Mouse (Mus musculus): ENCODE results near the gene Hhat. TPM values are rescaled to one million over a fixed set of nuclear protein-coding genes. Genes with fewer than 3 reads are reported as not detected.

Hhat gene
- total and polyA plus RNA-seq, 3 experiments = 0.39 to 1.0 TPM; not detected in 1

- Histone ChIP-seq H3K27me3 (ENCODE audit: control insufficient read depth in 1 of 2, insufficient read depth in 2 of 2, low read length in 2 of 2) (no peaks in the 10 kb centered on the region; a peak in 1 of 4 replicates), H3K9ac (ENCODE audit: control insufficient read depth, low read depth, low read length, poor library complexity, severe bottlenecking) (no peak overlapping the region), H3K27ac (ENCODE audit: control insufficient read depth, low read depth, low read length) (no peak overlapping the region), H3K36me3 (ENCODE audit: control insufficient read depth in 1 of 2, insufficient read depth in 2 of 2, low read length in 2 of 2) (no peaks in the 10 kb centered on the region), H3K4me1 (ENCODE audit: control insufficient read depth in 1 of 2, insufficient read depth in 2 of 2, low read length in 2 of 2) (0 out of 4 replicates have a peak, but pooled peaks cover 0 to 2% of the 10 kb centered on the region in 2 experiments), H3K79me2 (ENCODE audit: control insufficient read depth, insufficient read depth, low read length, poor library complexity) (no peaks in the 10 kb centered on the region), H3K4me3 (ENCODE audit: control insufficient read depth in 1 of 2, insufficient read depth in 1 of 2, low read depth in 2 of 2, low read length in 2 of 2) (no peak overlapping the region), H3K9me3 (replicated peaks; ENCODE audit: insufficient read depth, low read length) (no peaks in the 10 kb centered on the region)
- no peak for DNase-seq (ENCODE audit: low read depth, low spot score)
- TF ChIP-seq POLR2AphosphoS2 (IDR thresholded peaks at IDR 0.05; ENCODE audit: low read length) (no peak), HCFC1 (IDR thresholded peaks at IDR 0.05; ENCODE audit: low read depth, low read length) (no peak), CHD1 (IDR thresholded peaks at IDR 0.05; ENCODE audit: low read depth, low read length) (no peak), USF2 (IDR thresholded peaks at IDR 0.05; ENCODE audit: borderline replicate concordance in 1 of 2, insufficient read depth in 1 of 2, low read depth in 1 of 2, low read length in 2 of 2) (no peak), RAD21 (IDR thresholded peaks at IDR 0.05; ENCODE audit: low read depth, low read length) (no peak), JUND (IDR thresholded peaks at IDR 0.05; ENCODE audit: low read depth, low read length) (no peak)
Measured at GRCm38 (mm10) chr1:192785046-192785961, 14.3 kb upstream of the Hhat start.

- peak; percentile 56 for DNase-seq (ENCODE audit: low read depth, low spot score)
- TF ChIP-seq GABPA (IDR thresholded peaks at IDR 0.05; ENCODE audit: low read depth, low read length) = no peak
- TF ChIP-seq GATA1 (IDR thresholded peaks at IDR 0.05; ENCODE audit: low read depth, low read length) = no peak
- peak; percentile 32 to 64 (median 64); a peak in 5 of 6 replicates for TF ChIP-seq CTCF (IDR thresholded peaks at IDR 0.05 in 2 of 3, conservative IDR thresholded peaks at IDR 0.05 in 1 of 3; ENCODE audit: control insufficient read depth in 1 of 3, insufficient read depth in 1 of 3, low read depth in 2 of 3, low read length in 3 of 3, poor library complexity in 1 of 3, severe bottlenecking in 1 of 3)
- TF ChIP-seq RAD21 (IDR thresholded peaks at IDR 0.05; ENCODE audit: low read depth, low read length) = peak; percentile 67
- TF ChIP-seq ELF1 (IDR thresholded peaks at IDR 0.05; ENCODE audit: low read depth, low read length) = no peak
- TF ChIP-seq ZC3H11A (IDR thresholded peaks at IDR 0.05; ENCODE audit: low read depth, low read length) = peak; percentile 35; the same call in 1 of the 2 replicates
- no peak for TF ChIP-seq MXI1 (IDR thresholded peaks at IDR 0.05; ENCODE audit: low read depth, low read length)
- no peak for TF ChIP-seq NRF1 (IDR thresholded peaks at IDR 0.05; ENCODE audit: insufficient read depth, low read depth, low read length, poor library complexity, severe bottlenecking)
- TF ChIP-seq SMC3 (IDR thresholded peaks at IDR 0.05; ENCODE audit: low read depth, low read length) = peak; percentile 66
Measured at GRCm38 (mm10) chr1:192784374-192784773, 13.4 kb upstream of the Hhat start.

More at GRCm38 (mm10) chr1:192784374-192784773, 13.4 kb upstream of the Hhat start:
- Histone ChIP-seq H3K27ac (ENCODE audit: control insufficient read depth, low read depth, low read length) (no peak overlapping the region), H3K4me3 (ENCODE audit: control insufficient read depth in 1 of 2, insufficient read depth in 1 of 2, low read depth in 2 of 2, low read length in 2 of 2) (no peak overlapping the region), H3K4me1 (ENCODE audit: control insufficient read depth in 1 of 2, insufficient read depth in 2 of 2, low read length in 2 of 2) (0 out of 4 replicates have a peak, but pooled peaks cover 0 to 2% of the 10 kb centered on the region in 2 experiments), H3K9ac (ENCODE audit: control insufficient read depth, low read depth, low read length, poor library complexity, severe bottlenecking) (no peak overlapping the region), H3K9me3 (replicated peaks; ENCODE audit: insufficient read depth, low read length) (no peaks in the 10 kb centered on the region), H3K27me3 (ENCODE audit: control insufficient read depth in 1 of 2, insufficient read depth in 2 of 2, low read length in 2 of 2) (no peaks in the 10 kb centered on the region; a peak in 1 of 4 replicates), H3K79me2 (ENCODE audit: control insufficient read depth, insufficient read depth, low read length, poor library complexity) (no peaks in the 10 kb centered on the region), H3K36me3 (ENCODE audit: control insufficient read depth in 1 of 2, insufficient read depth in 2 of 2, low read length in 2 of 2) (no peaks in the 10 kb centered on the region; a peak in 1 of 4 replicates)

Measured in MEL (cell line).